Mouse (Mus musculus): Measurements from ENCODE around the gene Akap6. TPM values are rescaled to one million over a fixed set of nuclear protein-coding genes. Genes with fewer than 3 reads are reported as not detected.
"Not testable (repeated sequence)": the region's sequence is repeated elsewhere in the genome, so short reads cannot be mapped to it uniquely, and the experiment has no call there.

Akap6 gene
- polyA plus RNA-seq, 3 experiments from 2014 or later = 0.06 to 0.44 (median 0.09) TPM

DNA sequence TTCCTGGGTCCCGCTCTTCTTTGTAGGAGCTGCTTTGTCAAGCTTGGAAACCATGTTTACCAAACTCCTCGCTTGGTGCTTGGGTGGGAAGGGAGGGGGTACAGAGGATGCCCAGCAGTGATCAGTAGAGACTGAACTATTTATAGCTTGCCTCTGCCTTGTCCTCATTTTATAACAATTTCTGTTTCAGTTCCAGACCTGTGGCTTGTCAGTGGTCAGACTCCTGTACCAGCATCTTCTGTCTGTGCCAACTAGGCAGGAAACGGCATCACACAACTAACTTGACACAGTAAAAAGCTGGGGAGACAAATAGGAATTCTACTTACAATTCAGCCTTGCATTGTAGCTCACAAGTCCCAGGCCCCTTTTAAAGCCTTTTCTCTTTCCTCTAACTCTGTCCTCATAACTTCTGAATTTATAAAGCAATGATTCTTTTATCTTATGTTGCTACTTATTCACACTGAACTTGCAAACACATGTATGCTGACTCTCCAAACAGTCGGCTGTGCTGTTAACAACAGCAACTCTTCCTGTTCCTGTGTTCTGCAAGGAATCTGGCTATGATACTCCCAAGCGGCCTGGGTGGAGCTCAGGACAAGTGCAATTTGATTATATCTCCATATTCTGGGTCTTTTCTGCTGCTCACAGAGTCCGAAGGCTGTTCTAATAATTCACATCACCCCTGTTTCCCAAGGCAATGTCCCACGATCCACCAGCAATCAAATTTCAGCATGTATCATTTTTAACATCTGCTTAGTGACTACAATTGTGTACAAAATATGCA lies 12.9 kb downstream of the Akap6 start:
- ATAC-seq = no peak

DNA sequence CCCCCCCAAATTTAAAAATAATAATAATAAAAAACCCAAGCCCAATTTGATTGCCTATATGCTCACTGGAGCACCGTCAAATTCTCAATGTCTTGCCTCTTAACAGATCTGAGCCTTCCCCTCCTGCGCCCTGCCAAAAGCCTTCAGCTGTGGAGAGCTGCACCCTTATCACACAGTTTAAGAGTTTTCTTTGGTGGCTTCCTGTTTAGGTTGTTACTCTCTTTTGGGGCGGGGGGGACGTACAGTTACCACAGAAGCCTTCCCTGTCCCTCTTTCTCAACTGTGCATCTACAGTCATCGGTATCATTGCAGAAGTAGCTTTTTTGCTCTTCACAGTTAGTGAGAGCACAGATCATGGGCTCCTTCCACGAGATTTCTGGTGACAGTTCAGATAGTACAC lies 19.2 kb downstream of the Akap6 start:
- no peak for ATAC-seq

DNA sequence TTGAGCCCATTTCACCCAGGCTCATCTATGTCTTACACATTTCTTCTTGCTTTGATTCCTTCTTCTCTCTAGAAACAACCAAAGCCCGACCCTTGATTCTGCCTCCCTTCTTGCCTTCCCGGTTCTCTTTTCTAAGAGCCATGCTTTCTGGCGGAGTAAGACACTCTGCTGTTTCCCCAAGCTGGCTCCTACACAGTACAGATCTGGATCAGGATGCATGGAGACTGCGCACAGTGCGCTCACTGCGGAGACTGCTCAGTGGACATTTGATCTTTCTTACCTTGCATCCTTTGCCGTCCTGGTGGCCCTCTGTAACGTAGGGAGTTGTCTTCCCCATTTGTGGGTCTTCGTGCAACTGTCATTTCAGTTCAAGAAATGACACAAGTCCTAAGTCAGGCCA lies 20.0 kb downstream of the Akap6 start:
- ATAC-seq = no peak

DNA sequence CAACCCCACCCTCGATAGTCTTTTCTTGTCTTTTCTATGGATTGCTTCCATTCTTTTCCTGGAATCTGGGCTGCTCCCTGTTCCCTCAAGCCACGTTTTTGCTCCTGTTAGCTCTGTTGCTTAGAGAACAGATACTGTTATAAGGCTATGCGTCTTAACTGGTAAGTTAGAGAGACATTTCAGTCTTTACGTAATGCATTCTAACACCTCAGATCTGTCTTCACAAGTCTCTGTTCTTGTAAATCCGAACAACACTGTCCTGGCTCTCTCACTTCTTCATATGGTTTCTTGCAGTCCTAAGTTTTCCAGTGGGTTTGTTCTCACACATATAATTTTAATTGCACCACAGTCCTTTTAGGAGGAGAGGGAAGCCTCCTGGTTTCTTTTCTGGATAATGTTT lies 20.5 kb downstream of the Akap6 start:
- ATAC-seq = no peak

DNA sequence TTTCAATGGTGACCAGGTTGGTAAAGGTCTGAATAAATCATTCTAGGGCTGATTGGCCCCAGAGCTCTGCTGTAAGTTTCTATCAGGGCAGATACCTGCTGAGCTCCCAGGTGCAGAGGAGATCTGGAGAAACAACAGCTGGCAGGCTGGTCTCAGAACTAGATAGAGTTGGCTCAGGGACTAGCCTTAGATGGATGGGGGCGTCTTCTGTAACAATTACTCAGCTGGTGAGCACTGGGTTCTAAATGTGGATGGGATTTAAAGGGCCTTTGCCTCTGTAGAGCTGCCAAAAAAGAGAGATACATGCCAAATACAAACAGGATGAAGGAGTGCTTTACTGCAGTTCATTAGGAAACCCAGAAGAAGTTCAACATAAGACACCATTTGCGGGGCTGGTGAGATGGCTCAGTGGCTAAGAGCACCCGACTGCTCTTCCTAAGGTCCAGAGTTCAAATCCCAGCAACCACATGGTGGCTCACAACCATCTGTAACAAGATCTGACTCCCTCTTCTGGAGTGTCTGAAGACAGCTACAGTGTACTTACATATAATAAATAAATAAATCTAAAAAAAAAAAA lies 24.9 kb downstream of the Akap6 start:
- not testable (repeated sequence) for ATAC-seq

DNA sequence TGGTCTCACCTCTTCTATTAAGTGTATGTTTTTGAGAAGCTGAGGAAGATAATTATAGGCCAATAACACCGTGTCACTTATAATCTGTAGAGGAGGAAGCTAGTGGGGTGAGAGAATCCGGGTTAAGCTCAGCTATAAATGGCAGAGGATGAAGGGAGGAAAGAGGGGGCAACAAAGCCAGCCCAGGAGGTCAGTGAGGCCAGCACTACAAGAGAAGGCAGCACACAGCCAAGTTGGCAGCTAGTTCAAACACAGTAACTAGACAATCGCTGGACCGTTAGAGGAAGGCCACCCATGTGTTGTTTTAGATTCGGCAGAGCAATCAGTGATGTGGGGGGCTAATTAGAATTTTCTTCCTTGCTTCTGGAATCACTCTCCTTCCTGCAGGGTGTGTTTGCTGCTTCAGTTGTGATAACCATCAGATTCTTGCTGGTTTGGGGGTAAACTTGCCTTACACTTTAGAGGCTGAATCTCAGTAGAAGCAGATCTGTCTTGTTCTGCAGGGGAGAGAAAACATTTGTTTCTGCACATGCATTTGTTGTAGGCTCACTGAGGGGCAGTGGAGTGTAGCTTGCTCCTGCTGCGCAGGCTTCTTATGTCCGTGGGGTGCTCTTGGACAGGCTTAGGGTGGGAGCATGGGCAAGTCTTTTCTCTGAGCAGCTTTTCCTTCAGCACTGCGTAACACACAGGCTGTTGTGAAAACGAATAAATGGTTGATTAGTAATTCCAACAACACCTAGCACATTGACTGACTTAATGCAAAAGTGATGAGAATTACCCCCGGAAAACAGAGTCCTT lies 27.4 kb downstream of the Akap6 start:
- no peak for ATAC-seq

DNA sequence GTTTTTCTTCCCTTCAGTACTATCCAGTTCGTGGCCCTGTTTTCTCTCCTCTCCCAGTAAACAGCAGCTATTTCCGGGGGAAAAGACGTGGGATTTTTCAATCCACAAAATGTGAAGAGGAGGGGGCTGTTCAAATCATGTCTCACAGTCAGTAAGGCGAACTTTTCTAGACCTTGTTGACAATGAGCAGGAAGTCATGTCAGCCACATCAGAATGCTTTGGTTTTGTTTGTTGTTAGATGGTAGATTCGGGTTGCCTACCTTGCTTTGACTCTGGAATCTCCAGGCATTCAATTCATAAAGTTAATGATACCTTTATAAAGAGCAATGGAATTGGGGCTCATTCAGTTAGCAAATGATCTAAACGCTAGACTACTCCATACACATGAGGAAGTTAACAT lies 30.2 kb downstream of the Akap6 start:
- no peak for ATAC-seq

DNA sequence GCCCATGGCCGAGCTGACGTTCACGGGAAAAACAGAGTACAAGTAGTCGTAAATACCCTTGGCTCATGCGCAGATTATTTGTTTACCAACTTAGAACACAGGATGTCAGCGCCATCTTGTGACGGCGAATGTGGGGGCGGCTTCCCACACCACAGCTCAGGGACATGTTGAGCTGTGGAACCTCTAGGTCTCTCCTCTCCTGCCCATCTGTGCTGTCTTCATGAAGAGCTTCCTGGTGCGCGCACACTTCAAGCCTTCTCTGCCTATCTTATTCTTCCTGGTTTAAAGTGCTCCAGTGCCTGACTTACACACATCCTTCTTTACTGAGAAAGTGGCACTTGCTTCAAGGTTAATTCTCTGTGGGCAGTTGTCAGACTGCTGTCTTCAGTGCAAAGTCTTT lies 36.0 kb downstream of the Akap6 start:
- ATAC-seq = not testable (repeated sequence)

DNA sequence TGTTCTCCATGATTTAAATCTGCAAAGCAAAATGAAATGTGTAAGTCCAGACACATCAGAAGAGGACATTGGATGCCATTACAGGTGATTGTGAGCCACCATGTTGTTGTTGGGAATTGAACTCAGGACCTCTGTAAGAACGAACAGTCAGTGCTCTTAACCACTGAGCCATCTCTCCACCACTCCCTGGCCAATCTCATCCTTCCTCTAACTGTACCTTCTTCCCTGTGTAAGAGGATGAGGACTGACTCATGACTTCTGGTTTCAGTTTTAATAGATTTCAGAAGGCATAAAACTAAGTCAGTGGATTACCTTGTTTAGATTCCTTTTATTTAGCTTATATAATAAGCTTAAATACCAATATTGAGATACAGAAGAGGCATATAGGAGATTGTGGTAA lies 38.0 kb downstream of the Akap6 start:
- ATAC-seq = no peak

DNA sequence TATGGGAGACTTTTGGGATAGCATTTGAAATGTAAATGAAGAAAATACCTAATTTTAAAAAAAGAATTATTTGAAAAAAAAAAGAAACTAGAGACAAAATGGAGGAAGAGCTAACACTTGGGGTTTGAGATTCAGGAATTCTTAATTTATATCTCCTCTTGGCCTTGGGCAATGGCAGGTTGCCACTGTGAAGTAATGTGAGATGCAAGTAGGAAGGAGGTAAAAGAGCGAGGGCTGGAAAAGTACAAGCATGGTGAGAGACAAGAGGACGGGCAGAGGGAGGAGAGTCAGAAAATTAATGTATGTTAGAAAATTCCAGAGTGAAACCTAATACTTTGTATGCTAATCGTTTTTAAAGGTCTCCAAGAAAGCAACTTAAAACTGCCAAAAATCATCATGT lies 40.1 kb downstream of the Akap6 start:
- no peak for ATAC-seq

DNA sequence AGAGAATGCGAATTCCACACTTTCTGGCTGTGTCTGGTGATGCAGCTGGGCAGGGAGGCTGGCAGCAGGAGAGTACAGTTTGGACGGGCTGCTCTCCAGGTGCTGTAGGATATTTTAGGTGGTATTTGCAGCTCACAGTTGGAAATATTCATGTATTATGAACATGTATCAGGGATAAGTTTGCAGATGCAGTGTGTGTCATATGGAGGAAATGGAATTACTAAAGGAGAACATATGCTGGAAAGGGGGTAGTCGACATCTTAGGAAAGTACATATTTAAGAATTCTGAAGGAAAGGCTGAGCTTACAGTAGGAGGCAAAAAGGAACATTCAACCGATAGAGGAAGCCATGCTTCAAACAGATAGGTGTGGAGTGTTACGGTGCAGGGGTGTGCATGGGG lies 42.6 kb downstream of the Akap6 start:
- no peak for ATAC-seq

DNA sequence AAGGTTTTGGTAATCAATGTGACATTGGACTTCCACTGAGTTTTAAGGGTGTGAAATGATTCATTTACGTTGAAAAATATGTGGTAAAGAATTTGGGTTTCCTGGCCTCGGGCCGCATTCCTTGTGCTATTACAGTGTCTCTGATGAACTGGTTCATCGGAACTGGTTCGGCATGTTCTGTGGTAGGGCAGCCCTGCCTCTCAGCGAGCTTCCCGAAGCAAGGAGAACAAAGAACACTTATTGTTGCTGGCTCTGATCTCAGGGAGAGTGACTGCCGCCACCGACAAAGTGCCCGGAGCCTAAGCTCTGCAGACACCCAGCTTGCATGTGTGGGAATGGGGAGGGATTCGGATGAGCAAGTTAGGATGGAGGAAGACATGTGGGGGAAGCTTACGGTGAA lies 50.8 kb downstream of the Akap6 start:
- no peak for ATAC-seq

DNA sequence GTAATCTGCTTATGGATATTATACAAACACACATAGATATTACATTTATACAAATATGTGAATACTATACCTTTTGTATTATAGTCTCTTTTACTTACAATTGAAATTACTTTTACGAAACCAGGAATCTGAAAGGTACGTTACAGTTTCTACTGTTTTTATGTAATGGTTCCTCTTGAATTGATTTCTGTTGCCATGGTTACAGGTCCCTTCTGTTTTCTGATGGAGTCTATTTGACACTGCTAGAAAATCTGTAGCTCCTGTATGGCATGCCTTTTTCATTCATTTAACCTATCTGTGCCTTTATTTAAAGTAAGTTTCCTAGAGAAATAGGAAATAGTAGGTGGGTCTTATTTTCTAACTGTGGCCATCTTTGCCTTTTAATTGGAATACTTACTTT lies 56.5 kb downstream of the Akap6 start:
- no peak for ATAC-seq

DNA sequence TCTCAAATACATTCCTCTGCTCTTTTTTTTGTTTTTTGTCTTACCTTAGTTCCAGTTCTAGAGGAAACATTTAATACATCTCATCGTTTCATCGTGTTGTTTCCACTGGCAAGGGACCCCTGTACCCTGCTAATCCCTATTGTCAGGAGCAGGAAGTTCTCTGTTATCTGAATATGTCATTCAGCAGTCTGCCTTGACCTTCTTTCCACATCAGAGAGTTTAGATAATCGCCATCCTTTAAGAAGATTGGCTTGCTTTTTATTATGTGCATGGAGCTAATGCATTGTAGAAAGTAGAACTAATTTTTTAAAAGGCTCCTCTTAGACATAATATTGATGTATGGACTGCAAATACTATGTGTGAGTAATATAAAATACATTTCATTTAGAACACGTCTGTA lies 58.7 kb downstream of the Akap6 start:
- ATAC-seq = no peak

DNA sequence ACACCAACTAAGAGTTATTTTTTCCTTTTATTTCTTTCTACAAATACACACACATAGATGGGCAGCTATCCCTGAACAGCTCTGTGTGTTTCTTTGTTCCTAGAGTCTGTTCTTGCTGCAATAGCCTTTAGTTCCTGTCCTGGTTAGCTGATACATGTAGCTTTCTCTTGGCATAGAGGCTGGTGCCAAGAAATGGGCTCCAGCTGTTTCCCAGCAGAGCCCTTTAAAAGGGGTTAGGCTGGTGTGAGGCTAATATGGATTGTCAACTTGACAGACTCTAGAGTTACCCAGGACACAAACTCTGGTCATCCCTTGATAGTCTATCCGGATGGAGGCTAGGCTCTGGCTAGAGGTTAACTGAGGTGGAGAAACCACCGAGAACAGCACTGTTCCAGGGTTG lies 64.9 kb downstream of the Akap6 start:
- ATAC-seq = no peak

DNA sequence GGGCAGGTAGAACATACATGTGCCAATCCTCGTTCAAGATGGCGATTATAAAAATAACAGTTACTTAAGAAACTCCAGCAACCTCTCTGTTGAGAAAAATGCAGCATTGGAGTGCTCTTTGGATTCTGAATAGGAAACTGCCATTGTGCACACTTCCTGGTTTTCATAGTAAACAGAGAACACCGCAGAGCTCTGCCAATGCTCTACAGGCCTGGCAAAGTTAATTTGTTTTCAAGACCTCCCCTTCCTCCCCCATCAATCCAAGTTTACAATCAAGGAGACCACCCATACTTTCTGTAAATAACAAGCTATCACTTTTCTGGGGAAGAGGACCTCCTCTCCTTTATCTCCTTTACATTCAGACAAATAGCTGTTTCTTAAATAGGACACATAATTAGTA lies 65.6 kb downstream of the Akap6 start:
- no peak for ATAC-seq

DNA sequence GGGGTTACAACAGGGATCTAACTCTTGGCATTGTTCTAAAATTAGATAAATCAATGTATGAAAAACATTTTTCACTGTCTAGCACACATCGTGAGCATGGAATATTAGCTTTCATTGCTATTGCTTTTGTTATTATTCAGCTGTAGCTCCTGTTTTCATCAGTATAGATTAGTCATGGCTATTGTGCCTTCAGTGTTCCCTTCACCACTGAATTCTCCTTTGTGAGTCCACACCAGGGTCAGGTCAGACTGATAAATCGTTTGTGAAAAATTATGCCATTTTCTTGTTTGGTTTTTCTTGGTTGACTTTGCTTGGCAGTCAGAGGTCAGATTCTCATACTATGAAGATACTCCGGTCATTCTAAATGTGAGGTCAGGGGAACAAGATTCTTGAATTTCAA lies 70.4 kb downstream of the Akap6 start:
- ATAC-seq = no peak

DNA sequence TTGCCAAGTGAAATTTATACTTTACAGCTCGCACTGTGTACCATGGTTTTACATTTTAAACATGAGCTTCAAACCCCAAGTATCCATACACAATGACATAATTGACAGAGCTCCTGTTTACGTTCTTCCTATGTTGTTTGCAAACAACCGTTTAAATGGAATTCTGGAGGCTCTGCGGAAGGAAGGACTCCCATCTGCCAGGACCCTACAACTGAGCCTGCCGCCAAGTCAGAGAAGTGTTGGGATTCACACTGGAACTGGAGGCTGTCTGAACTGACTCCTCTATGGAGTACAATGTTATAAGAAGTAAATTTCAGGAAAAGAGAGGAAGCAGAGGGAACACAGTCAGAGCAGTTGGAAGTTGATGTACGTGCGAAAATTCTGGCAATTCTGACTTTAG lies 72.7 kb downstream of the Akap6 start:
- ATAC-seq = no peak

DNA sequence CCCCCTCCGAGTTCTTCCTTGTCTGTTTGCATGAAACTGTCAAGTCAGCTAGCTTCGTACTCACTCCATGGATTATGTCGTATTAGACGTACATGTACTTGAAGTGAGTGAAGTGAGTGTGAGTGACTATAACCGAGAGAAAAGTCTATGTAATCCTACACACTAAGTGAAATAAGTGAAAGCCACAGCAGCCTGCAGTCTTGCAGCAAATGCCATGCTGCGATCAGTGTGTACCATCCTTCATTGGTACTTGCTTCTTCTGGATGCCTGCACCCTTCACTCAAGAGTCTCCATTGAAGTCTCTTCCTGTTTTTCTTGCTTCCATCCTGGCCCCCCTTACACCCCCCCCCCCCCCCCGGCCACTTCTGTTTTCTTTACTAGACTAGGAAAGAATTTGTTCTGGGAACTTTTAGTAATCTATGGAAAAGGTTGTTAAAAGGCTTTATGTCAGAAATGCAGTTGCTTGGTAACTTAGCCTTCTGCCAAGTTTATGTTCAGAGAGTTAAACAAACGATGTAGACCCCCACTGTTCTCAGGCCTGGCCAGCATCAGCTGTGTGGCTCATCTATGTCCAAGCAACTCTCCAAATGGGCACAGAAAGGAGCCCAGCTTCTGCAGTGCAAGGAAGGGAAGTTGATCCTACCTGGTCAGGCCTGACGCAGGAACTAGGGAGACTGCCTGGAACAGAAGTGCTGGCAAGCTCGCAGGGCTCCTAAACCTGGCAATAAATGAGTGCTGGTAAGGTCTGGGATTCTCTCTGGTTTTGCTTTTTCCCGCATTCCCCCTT lies 73.5 kb downstream of the Akap6 start:
- ATAC-seq = no peak

DNA sequence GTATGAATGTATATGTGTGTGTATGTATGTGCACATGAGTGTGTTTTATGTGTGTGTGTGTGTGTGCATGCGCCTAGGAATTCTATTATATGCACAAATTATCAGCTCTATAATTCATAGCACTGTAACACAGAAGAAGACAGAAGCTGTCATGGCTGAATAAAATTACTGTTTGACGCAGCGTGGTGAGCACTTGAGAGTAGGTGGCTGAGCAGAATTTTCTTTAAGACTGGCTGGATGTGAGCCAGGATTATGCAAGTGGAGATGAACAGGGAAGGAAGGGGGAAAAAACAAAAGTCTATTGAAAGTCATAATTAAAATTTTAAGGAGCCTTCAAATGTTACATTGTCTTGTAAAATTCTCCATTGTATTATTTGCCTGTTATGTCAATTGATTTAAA lies 74.7 kb downstream of the Akap6 start:
- ATAC-seq = no peak

DNA sequence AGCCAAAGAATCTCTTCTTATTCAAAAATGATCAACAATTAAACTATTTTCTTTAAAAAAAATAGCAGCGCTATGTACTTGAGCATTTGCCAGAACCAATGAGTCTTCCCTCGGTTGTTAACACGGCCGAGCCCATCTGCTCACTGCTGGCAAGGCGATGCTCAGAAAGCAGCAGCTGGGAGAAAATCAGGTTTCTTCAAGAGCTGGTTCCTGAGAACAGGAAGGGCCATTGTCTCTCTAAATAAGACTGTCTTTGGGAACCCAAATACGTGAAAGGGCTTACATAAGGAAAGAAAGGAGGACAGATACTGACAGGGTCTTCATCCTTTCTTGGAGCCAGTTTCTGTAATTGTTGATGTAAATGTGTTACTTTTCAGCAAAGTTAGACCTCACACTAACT lies 75.2 kb downstream of the Akap6 start:
- ATAC-seq = no peak

DNA sequence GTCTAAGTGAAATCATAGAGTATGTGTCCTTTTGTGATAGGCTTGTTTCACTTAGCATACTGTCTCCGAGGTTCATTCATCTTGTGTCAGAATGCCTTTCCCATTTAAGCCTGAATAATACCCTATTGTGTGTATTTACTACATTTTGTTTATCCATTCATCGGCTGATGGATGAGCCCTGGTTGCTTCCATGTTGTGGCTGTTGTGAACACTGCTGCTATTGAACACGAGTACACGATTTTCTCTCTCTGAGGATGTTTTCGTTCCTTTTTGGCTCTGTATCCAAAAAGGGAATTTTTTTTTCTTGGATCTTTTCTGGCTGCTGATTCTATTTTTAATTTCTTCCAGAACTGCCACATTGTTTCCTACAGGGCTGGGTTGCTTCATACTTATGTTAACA lies 81.0 kb downstream of the Akap6 start:
- no peak for ATAC-seq

DNA sequence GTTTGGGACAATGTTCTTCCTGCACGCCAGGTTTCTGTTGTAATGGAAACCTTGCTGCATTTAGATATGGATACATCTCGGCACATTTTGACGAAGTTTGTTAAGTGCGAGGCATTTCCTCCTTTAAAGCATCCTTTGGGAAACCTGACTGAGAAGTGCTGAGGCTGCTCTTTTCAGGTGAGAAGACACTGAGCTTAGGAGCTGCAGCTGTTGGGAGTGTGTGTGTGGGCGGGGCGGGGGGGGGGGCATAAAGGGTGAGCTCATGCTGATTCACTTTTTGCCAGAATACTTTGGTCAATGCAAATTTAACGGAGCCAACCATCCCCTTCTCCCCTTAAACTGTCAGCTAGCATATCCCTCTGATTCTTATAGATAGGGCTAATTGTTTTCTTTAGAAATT lies 81.9 kb downstream of the Akap6 start:
- ATAC-seq = no peak
